Mouse (Mus musculus): ENCODE measurements around the gene Rbpj. TPM values are rescaled to one million over a fixed set of nuclear protein-coding genes. Genes with fewer than 3 reads are reported as not detected.
"Not testable (repeated sequence)": the region's sequence is repeated elsewhere in the genome, so short reads cannot be mapped to it uniquely, and the experiment has no call there.

The Rbpj gene
- polyA plus RNA-seq, 1 experiment from 2014 or later, result 38.0 TPM

DNA sequence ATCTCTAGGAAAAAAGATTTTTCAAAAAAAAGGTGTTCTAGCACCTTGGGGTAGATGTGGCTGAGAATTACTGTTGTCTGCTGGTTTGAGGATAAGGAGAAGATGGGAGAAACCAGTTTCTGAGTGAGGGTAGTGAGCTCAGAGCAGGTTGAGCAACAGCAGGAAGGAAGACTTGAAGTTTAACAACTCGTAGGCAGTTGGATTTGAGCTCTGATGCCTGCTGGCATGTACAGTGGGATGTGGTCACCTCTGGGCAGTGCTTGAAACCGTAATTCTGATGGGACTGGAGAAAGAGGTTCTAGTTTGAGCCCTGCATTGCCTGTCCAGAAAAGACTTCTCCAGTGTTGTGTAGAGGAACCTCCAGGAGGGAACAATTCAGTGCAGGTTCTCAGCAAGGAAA, 195.6 kb downstream of the Rbpj start:
- H3K27me3 ChIP-seq (ENCODE audit: insufficient read depth, poor library complexity, severe bottlenecking), result no peaks in the 10 kb centered on the region
- no peaks in the 10 kb centered on the region for H3K4me1 ChIP-seq (replicated peaks)
- H3K4me3 ChIP-seq, result no peak overlapping the region
- H3K9me3 ChIP-seq, result no peaks in the 10 kb centered on the region
- no peak overlapping the region for H3K27ac ChIP-seq
- peaks cover 7% of the 10 kb centered on the region for H3K36me3 ChIP-seq
- DNase-seq (ENCODE audit: low spot score), result no peak
- 86% methylated on average over 2 of the region's 2 CpGs for WGBS

DNA sequence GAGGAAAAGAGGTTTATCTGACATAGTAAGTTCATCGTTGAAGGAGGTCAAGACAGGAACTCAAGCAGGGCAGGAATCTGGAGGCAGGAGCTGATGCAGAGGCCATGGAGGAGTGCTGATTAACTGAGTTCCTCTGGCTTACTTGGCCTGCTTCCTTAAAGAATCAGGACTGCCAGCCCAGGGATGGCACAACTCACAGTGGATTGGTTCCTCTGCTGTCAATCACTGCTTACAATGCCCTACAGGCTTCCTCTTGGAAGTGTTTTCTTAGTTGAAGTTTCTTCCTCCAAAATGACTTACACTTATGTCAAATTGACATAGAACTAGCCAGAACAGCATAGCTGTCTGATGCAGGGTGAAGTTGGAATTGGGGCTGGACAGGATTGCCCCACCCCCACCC, 196.5 kb downstream of the Rbpj start:
- WGBS, result 68% methylated on average over 1 of the region's 1 CpGs
- H3K27ac ChIP-seq, result no peak overlapping the region
- H3K9me3 ChIP-seq, result no peaks in the 10 kb centered on the region
- H3K4me1 ChIP-seq (replicated peaks), result 0 out of 2 replicates have a peak, but pooled peaks cover 2% of the 10 kb centered on the region
- H3K27me3 ChIP-seq (ENCODE audit: insufficient read depth, poor library complexity, severe bottlenecking), result no peaks in the 10 kb centered on the region
- no peaks in the 10 kb centered on the region; the same call in 1 of the 2 replicates for H3K36me3 ChIP-seq
- no peak for DNase-seq (ENCODE audit: low spot score)
- no peak overlapping the region for H3K4me3 ChIP-seq

DNA sequence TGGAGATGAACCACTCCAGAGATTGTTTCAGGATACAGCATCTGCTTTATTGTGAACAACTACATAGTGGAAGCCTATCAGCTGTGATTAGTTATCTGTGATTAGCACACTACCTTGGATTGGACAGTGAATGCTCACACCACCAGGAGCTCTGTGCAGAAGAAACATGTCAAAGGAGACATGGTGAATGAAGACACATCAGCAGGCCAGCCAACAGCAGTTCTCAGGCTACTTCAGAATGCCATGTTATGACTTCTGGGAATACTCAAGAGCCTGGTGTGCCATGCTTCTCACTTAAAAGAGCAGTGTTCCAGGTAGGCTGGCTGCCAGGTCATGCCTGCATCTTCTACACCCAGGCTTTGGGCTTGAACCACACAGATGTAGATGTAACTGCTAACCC, 197.7 kb downstream of the Rbpj start:
- Histone ChIP-seq H3K27me3 (ENCODE audit: insufficient read depth, poor library complexity, severe bottlenecking) (no peaks in the 10 kb centered on the region), H3K4me3 (no peak overlapping the region), H3K36me3 (no peaks in the 10 kb centered on the region; the same call in 1 of the 2 replicates), H3K9me3 (no peaks in the 10 kb centered on the region), H3K4me1 (replicated peaks) (0 out of 2 replicates have a peak, but pooled peaks cover 2% of the 10 kb centered on the region), H3K27ac (no peak overlapping the region)
- no peak for DNase-seq (ENCODE audit: low spot score)

DNA sequence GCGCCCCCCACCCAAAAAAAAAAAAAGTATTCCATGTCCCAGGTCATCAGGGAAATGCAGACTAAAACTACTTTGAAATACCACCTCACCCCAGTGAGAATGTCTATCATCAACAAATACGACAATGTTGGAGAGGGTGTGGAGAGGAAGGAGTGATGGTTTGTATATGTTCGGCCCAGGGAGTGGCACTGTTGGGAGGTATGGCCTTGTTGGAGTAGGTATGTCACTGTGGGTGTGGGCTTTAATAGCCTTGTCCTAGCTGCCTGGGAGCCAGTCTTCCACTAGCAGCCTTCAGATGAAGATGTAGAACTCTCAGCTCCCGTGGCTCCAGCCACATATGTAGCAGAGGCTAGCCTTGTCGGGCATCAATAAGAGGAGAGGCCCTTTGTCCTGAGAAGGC, 202.1 kb downstream of the Rbpj start:
- Histone ChIP-seq H3K27me3 (ENCODE audit: insufficient read depth, poor library complexity, severe bottlenecking) (no peaks in the 10 kb centered on the region), H3K4me1 (replicated peaks) (peaks cover 2% of the 10 kb centered on the region; the same call in 1 of the 2 replicates), H3K27ac (no peak overlapping the region), H3K4me3 (no peak overlapping the region), H3K9me3 (no peaks in the 10 kb centered on the region), H3K36me3 (no peaks in the 10 kb centered on the region)
- no peak for DNase-seq (ENCODE audit: low spot score)
- WGBS, result 94% methylated on average over 5 of the region's 5 CpGs

DNA sequence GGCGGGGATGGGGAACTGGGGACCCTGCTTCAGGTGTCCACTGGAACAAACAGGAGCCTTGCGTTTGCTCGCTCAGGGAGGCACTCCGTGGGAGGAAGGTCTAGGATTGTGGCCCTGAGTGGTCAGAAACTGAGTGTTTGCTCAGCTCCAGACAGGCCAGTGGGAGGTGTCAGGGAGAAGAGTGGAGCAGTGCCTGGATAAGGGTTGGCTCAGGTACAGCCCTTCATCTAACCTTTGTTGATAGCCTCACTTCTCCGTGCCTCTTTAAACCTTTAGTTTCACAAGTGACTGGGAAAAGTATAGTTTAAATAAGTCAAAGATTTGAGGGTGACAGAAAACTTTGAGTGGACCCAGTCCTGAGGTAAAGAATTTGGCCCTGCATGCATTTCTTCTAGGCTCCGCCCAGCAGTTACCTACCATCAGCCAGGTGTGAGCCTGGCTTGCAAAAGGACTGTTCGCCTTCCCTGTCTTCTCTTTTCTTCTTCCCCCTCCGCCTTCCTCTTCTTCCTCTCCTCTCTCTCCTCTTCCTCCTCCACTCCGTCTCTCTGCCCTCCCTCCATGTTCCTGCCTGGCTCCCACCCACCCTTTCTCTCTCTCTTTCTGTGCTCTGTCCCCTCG, 204.5 kb downstream of the Rbpj start:
- WGBS, result 88% methylated on average over 10 of the region's 10 CpGs
- Histone ChIP-seq H3K36me3 (no peaks in the 10 kb centered on the region), H3K4me1 (replicated peaks) (peaks cover 2% of the 10 kb centered on the region; the same call in 1 of the 2 replicates), H3K27ac (no peak overlapping the region), H3K27me3 (ENCODE audit: insufficient read depth, poor library complexity, severe bottlenecking) (no peaks in the 10 kb centered on the region), H3K9me3 (no peaks in the 10 kb centered on the region), H3K4me3 (no peak overlapping the region)
- DNase-seq (ENCODE audit: low spot score), result no peak

DNA sequence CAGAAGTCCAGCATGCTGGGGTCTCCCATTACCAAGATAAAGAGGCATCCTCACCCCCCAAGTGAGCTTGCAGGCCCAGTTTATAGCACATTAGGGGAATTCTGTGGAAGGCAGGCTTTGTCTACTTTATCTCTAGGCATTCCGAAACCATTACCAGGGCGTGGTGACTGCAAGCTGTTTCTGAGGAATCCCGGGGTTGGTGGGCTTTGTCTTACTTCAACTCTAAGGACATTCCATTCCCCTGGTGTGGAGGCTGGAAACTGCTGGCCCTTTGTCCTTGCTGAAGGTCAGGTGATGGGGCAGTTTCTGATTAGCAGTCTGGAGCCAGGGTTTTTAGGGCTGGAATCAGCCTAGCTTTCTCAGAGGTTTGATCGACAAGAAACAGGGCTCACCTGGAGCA, 205.6 kb downstream of the Rbpj start:
- 47% methylated on average over 4 of the region's 4 CpGs for WGBS
- H3K36me3 ChIP-seq, result no peaks in the 10 kb centered on the region
- no peak for DNase-seq (ENCODE audit: low spot score)

DNA sequence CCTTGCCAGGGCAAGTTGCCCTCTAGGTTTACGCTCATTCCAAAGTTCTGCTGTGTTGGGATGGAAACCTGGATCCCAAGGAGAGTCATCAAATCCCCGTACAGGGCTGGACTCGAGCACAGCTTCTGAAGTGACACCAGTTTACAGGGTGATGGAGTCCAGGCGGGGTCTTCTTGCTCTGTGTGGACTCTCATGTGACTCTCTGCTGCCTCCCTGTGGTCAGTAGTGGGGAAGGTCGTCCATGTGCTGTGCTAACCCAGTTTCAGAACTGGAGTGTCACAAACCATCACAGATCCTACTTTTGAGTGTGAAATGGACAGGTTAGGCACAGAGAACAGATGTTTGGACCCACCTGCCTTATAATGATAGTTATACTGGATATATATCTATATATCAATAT, 206.4 kb downstream of the Rbpj start:
- WGBS, result 30% methylated on average over 5 of the region's 5 CpGs
- Histone ChIP-seq H3K4me1 (replicated peaks) (no peaks in the 10 kb centered on the region; the same call in 1 of the 2 replicates), H3K27ac (no peak overlapping the region), H3K4me3 (no peak overlapping the region), H3K36me3 (no peaks in the 10 kb centered on the region), H3K9me3 (no peaks in the 10 kb centered on the region), H3K27me3 (ENCODE audit: insufficient read depth, poor library complexity, severe bottlenecking) (no peaks in the 10 kb centered on the region)
- peak; percentile 83 for DNase-seq (ENCODE audit: low spot score)

More for the DNA sequence above, 205.6 kb downstream of the Rbpj start:
- Histone ChIP-seq H3K9me3 (no peaks in the 10 kb centered on the region), H3K4me1 (replicated peaks) (peaks cover 2% of the 10 kb centered on the region; the same call in 1 of the 2 replicates), H3K4me3 (no peak overlapping the region), H3K27me3 (ENCODE audit: insufficient read depth, poor library complexity, severe bottlenecking) (no peaks in the 10 kb centered on the region), H3K27ac (no peak overlapping the region)

DNA sequence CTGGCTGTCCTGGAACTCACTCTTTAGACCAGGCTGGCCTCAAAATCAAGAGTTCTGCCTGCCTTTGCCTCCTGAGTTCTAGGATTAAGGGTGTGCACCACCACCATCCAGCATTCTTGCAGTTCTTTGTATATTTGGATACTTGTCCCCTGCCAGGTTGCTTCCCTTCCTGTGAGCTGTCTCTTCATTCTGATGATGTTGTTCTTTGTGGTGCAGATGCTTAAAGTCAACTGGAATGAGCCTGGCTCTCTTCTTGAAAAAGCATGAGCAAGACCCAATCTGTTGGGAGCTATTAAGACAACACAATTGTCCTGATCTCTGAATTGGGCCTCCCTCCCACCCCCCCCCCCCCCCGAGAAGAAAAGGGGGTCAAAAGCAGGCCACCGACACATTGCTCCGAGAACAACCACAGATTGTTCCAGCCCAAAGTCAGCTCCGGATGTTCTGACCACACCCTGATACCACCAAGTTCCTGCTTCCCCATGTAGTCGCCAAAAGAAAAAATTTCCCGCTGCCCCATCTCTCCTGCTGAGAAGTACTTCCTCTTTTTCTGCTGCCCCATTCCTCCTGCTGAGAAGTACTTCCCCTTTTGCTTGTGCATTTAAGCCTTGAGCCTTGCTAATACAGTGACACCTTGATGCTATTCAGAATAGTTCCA, 207.7 kb downstream of the Rbpj start:
- not testable (repeated sequence) for H3K27ac ChIP-seq; DNase-seq (ENCODE audit: low spot score); H3K36me3 ChIP-seq; H3K4me3 ChIP-seq; H3K9me3 ChIP-seq; H3K27me3 ChIP-seq (ENCODE audit: insufficient read depth, poor library complexity, severe bottlenecking); H3K4me1 ChIP-seq (replicated peaks)
- 91% methylated on average over 5 of the region's 6 CpGs for WGBS

DNA sequence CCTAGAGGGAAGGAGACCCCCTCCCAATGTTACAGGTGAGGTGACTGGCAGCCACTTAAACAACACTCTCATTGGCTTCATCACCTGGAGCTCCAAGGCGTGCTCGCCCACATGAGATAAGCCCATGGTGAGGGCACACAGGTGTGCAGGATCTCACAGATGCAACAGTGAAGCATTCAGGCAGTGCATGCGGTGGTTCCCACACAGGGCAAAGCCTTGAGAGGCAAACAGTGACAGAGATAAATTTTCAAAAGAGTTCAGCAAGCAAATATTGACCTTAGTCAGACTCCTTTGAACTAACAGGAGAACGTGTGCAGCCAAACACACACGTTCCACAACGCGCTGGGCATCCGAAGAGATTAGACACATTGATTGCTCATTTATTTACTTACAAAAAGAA, 210.7 kb downstream of the Rbpj start:
- Histone ChIP-seq H3K4me1 (replicated peaks) (peaks cover 7% of the 10 kb centered on the region; the same call in 1 of the 2 replicates), H3K9me3 (no peaks in the 10 kb centered on the region), H3K27ac (no peak overlapping the region), H3K27me3 (ENCODE audit: insufficient read depth, poor library complexity, severe bottlenecking) (no peaks in the 10 kb centered on the region), H3K4me3 (no peak overlapping the region), H3K36me3 (no peaks in the 10 kb centered on the region)
- 90% methylated on average over 8 of the region's 8 CpGs for WGBS
- no peak for DNase-seq (ENCODE audit: low spot score)

DNA sequence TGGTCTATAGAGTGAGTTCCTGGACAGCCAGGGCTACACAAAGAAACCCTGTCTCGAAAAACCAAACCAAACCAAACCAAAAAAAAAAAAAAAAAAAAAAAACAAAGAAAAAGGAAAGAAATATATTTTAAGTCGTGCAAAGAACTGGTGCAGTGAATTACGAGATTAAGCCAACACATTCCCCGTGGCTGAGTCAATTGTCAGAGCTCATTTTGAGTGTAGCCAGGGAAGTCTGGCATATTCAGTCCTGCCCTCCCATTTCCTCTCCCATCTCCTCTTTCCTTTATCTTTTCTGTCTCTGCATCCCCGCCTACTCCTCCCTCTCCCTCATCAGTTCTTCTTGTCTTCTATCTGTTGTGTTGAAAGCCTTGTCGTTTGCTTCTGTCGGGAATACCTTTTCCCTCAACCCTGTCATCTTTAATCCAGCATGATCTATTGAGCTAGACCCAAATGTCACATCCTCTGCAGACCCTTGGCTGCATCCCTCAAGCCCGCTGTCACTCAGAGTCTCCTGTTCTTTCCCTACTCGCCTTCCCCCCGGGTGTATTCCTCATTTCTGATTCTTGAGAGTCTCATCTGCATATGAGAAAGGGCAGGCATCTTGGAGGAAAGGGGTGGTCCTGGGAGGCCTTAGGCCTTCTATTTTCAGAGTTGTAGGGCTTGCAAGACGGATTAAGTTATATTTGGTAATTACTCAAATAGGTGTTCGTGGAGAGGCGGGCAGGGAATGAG, 212.2 kb downstream of the Rbpj start:
- H3K27ac ChIP-seq, result no peak overlapping the region
- H3K4me1 ChIP-seq (replicated peaks), result peaks cover 7% of the 10 kb centered on the region; the same call in 1 of the 2 replicates
- no peak overlapping the region for H3K4me3 ChIP-seq
- H3K27me3 ChIP-seq (ENCODE audit: insufficient read depth, poor library complexity, severe bottlenecking), result no peaks in the 10 kb centered on the region
- H3K36me3 ChIP-seq, result no peaks in the 10 kb centered on the region
- H3K9me3 ChIP-seq, result no peaks in the 10 kb centered on the region
- WGBS, result 51% methylated on average over 13 of the region's 13 CpGs
- no peak for DNase-seq (ENCODE audit: low spot score)

DNA sequence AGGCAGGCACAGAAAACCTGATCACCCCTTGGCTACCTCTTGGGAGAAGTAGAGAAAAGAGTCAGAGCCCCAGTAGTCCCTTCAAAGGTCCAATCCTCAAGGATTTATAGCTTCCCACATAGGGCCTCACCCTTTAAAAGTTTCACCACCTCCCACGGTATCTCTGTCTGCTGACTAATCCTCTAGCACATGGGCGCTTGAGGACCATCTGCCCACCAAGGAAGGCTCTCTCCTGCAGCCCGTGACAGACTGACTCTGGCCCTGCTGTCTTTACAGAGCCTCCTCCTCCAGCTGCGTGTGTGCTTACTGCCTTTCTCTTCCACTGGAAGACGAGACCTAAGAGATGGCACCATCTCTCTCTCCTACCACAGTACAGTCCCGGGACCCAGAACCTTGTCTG, 213.7 kb downstream of the Rbpj start:
- Histone ChIP-seq H3K9me3 (no peaks in the 10 kb centered on the region), H3K36me3 (no peaks in the 10 kb centered on the region), H3K4me3 (no peak overlapping the region), H3K4me1 (replicated peaks) (peaks cover 7% of the 10 kb centered on the region; the same call in 1 of the 2 replicates), H3K27me3 (ENCODE audit: insufficient read depth, poor library complexity, severe bottlenecking) (no peaks in the 10 kb centered on the region), H3K27ac (no peak overlapping the region)
- DNase-seq (ENCODE audit: low spot score), result no peak
- 78% methylated on average over 6 of the region's 6 CpGs for WGBS

DNA sequence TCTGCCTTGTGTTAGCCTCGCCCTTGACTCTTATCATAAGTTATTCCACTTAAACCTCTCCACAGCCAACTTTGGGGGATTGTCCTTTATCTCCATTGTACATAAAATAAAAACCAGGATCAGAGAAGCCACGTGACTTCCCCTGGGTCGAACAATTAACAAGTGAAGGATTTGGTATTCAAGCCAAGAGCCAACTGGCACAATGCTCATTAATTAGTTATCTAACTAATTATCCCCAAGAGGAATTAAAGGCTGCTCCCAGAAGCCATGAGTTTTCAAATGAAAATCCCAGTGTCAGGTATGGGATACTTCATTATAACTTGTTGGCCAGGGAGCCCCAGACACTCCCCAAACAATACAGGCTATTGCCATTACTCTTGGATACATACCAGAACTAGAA, 218.0 kb downstream of the Rbpj start:
- no peaks in the 10 kb centered on the region for H3K27me3 ChIP-seq (ENCODE audit: insufficient read depth, poor library complexity, severe bottlenecking)
- no peak overlapping the region for H3K4me3 ChIP-seq
- H3K27ac ChIP-seq, result no peak overlapping the region
- 87% methylated on average over 3 of the region's 3 CpGs for WGBS
- H3K9me3 ChIP-seq, result no peaks in the 10 kb centered on the region
- peaks cover 7% of the 10 kb centered on the region for H3K4me1 ChIP-seq (replicated peaks)
- no peak for DNase-seq (ENCODE audit: low spot score)
- H3K36me3 ChIP-seq, result no peaks in the 10 kb centered on the region

DNA sequence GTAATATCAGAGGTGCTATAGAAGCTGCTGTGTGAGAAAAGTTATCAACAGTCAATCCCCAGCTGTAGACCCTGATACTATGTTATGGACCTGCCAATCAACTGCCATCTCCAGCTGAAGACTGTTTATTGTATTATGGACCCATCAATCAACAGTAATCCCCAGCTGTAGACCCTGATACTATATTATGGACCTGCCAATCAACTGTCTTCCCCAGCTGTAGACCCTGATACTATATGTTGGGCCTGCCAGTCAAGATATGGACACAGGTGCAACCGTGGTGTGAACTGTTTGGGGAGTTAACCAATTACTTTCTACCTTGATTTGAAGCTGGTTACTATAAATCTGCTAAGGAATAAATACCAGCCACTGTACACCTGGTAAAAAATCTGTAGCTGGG, 218.5 kb downstream of the Rbpj start:
- H3K36me3 ChIP-seq, result no peaks in the 10 kb centered on the region
- H3K27me3 ChIP-seq (ENCODE audit: insufficient read depth, poor library complexity, severe bottlenecking), result no peaks in the 10 kb centered on the region
- H3K27ac ChIP-seq, result no peak overlapping the region
- 79% methylated on average over 1 of the region's 1 CpGs for WGBS
- H3K4me3 ChIP-seq, result no peak overlapping the region
- H3K9me3 ChIP-seq, result no peaks in the 10 kb centered on the region
- no peak for DNase-seq (ENCODE audit: low spot score)
- H3K4me1 ChIP-seq (replicated peaks), result peaks cover 7% of the 10 kb centered on the region

All from hindbrain, embryonic 10.5 days (tissue).